Mouse (Mus musculus) induced T-regulatory cell, adult 2 months (primary cell): ENCODE results near the gene Kcng3.

Experiments
- DNase-seq: peaks from one replicate; pipeline ENCODE4 v3.0.0-alpha.2; 2012; ENCODE audit warnings: low read depth

Kcng3 gene

DNA sequence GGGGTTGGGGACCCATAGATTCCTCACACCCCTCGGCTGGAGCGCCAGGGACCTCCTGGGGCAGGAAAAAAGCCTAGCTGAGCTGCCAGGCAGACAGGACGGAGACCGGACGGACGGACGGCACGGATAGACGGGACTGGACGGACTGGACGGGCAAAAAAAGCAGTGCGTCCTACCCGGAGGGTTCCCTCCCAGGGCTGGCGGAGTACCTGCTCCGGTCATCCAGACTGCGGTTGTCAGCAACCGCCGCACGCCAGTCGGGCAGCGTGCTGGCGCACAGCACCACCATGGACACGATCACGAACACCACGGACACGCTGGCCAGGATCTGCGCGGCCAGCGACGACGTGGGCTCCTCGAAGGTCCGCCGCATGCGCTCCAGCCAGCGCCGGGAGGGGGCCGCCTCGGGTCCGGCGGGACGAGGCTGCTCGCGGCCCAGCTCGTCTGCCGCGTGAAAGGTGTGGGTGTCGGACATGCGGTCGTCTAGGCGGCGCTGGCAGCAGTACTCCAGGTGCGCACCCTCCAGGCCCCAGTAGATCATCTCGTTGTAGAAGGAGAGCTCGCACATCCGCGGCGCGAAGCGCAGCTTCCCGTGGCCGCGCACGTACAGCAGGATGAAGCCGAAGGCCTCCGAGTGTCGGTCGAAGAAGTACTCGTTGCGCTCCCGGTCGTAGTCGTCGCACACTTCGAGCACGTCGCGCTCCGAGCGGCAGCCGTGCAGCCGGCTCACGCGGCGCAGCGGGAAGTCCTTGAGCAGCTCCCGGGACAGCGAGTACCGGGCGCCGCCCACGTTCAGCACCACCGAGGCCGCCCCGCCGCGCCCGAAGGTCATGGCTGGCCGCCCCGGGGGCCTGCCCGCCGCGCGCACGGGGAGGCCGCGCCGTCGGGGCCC is 662 bp downstream of the Kcng3 start:
- DNase-seq, result peak; percentile 63

DNA sequence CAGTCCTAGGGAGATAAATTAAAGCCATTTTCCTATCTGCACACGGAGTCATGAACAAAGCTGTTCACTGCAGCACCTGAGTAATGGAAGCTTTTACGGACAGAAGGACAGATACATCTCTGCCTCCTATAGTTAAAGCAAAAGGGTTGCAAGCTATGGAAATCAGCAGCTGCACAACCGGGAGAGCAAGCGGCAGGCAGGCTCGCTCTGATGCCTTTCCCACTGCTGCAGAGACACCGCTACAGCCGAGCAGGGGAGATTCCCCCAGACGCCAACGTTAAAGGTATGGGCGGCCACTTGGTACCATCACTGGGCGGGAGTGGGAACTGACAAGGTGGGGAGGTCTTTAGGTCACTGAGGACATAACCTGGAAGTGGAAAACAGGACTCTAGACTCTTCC is 17.8 kb downstream of the Kcng3 start:
- DNase-seq, result no peak

DNA sequence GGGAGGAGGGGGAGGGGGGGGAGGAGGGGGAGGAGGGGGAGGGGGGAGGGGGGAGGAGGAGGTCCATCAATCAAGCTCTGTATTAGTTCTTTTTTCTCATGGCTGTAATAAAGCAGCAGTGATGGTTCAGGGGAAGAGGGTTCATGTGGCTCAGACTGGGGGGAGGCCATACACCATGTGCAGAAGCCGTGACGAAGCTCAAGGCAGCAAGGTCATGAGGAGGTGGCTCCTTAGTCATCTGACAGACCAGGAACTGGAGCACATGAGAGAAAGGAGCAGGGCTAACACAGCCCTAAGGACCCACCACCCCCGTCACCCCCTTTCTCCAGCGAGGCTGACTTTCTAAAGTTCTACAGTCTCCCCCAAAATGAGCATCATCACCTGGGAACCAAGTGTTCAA is 22.2 kb downstream of the Kcng3 start:
- no peak for DNase-seq

DNA sequence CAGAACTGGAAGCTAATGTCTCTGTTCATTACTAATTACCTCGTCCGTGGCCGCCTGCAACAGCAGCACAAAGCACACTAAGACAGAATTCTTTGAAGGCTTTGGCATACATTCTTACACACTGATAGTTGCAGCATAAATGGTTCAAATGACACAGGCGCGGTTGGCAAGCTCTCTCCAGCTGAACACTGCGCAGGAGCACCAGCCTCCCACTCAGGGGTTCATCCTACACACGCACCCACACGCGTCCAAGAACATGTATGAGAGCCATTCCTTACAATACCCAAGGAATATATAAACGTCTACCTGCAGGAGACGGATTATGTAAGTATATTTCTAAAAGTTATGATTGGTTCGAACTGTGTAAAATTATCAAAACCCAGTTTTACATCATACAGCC is 30.7 kb downstream of the Kcng3 start:
- DNase-seq, result no peak

DNA sequence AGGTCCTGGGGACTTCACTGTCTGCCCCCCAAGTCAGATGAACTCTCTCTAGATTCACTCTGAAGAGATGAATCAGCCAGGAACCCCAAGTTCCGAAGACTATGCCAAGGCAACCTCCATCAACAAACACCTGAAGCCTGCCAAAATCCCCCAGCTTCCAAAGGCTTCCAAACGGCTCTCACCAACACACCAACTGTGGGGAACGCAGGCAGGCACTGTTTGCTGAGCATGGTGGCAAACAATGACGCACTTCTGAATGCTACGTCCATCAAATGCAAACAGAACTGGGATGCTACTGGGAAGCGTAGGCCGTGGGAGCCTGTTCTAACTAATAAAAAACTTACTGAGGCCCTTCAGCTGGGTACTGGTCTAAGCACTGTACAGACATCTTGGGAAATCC is 35.7 kb downstream of the Kcng3 start:
- no peak for DNase-seq

DNA sequence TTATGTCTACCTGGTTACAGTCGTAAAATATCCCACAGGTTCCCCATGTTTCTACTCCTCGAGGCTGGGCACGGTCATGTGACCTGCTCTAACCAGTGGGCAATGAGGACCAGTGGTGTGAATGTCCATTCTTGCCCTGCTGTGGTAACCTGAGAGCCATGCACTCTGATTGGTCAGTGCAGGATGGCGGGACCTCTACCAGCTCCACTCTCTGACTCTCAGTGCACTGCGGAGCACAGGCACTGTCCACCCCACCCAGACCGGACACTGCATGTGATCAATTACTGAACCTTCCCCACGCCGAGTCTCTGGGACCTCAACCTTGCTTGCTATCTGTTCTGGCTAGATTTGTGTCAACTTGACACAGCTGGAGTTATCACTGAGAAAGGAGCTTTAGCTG is 37.2 kb downstream of the Kcng3 start:
- DNase-seq, result no peak

DNA sequence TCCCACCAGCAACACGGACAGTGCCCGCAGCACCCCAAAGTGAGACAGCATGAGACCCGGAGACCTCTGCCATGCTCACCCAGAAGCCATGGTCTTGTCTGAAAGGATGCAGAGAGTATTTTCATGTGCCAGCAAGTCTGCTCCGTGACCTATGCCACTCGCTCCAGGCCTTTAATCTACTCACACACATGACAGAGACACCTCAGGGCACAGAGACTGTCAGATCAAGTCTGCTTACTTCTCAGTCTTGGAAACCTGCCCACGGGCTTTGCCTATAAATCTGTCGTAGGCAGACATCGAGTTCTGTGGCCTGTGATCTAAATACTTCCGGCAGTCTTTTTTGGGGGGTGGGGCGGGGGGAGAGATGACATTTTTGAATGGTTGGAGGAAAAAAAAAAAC is 38.3 kb downstream of the Kcng3 start:
- no peak for DNase-seq

DNA sequence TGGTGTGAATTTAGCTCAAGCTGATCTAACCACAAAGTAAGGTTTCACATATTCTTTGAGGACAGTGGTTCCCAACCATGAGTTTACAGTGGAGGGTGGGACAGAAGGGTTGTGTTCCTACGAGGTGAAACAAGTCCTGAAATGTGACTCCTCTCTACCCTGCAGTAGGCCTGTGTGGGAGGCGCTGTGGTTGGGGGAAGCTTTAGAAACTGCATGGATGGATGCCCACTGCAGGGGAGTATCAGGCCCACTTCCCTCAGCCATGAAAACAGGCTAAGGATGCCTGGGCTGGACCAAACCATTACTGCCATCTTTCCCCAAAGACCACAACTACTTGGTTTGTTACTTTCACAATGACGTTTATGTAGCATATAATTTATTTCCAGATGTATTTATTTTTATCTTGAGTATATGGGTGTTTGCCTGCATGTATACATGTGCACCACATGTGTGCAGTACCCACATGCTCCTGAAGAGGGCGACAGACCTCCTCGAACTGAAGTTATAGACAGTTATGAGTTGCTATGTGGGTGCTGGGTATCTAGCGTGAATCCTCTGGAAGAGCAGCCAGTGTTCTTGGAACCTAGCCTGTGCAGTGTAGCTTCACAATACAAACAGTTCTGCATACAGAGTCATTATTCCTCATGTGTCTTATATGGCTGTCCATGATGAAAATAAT is 42.9 kb downstream of the Kcng3 start:
- peak; percentile 34 for DNase-seq

DNA sequence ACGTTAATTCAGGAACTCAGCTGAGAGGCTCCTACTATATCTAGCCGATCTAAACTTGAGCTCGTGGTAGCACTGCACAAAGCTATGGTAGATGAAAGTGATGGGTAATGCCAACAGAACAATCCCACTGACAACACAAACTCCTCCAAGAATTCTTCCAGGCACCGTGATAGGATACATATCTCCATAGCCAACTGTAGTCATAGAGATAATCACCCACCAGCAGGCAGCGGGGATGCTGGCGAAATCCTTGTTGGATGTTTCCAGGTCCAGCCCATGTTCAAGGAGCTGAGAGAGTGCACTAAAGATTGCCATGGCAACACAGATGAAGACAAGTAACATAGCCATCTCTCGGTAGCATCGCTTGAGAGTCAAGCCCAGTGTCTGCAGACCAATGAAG is 44.0 kb downstream of the Kcng3 start:
- DNase-seq, result no peak

DNA sequence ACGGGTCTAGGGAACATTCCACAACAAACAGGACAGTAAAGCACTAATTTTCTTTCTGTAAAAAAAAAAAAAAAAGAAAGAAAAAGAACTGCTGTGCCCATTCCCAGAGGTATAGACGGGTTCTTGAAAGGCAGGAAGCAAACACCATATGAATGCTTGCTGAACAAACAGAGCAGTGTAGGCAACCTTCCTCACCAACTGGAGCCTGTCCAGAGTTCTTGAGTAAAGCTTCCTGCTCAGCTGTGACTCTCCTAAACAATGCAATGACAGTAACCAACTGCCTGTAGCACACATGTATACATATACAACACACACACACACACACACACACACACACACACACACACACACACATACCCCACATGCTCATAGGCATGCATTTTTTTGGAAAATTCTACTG is 49.1 kb downstream of the Kcng3 start:
- no peak for DNase-seq

DNA sequence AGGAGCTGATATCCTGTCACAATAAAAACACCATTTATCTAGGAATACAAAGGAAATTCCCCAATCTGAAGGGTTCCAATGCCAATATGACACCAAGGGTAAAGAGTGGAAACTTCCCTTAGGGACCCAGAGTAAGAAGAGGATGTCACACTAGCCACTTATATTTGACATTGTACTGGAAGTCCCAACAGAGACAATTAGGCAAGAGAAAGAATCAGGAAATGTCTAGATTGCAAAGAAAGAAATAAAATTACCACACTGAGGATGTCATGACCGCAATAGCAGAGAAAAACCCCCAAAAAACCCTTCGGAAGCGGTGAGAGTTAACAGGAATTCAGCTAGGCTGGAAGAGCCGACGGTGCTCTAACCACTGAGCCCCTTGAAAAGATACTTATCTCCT is 51.0 kb downstream of the Kcng3 start:
- DNase-seq, result no peak

DNA sequence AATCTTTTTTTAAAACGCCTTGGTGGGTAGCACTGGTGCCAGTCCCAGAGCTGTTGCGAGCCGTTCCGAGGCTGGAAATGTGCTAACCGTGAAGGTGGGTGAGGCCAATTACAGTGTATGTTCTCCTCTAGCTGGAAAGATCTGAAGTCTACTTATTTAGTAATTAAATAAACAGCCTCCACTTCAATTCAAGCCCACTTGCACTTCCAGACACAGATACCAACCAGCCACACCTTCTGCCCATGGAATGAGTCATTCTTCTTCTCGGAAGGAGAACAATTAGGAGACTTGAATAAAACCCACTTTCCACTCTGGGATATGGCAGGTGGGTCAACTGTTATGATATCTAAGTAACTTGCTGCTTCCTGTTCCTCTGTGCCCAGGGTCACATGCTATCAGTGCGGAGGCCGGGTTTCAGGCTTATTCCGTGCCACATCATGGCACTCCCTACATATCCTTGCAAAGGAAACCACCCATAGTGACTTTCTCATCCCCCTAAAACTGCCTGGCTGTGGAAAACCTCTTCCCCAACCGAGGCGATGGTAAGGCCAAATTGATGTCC is 54.8 kb downstream of the Kcng3 start:
- DNase-seq, result no peak

DNA sequence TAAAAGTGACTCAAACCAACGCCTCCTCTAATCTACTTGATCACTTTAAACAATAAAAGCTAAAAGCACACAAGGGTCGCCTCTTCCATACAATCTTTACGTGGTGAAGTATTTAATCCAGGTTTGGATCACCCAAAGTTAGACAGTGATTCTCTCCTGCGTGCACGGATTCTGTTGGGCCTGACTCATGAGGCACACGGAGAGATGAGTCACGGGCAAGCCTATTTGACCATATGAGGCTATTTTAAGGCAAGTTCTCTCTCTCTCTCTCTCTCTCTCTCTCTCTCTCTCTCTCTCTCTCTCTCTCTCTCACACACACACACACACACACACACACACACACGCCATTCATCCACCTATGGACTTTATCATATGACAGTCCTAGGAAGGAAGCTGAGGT is 57.1 kb downstream of the Kcng3 start:
- no peak for DNase-seq

DNA sequence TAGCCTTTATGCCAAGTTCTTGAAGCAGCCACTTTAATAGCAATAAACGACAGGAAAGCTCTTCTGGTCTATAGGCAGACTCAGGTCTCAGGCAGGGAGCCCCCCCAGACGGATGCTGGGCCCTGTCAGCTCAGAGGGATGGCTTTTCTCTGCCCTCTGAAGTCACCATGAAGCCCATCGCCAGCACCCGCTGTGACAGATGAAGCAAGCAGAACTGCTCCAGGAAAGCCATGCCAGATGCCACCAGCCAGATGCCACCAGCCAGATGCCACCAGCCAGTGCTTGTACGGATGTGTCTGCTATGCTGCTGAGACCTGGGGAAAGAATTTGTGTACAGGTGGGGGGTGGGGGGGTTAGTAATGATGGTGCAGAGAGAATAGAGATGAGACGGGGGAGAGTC is 58.6 kb downstream of the Kcng3 start:
- DNase-seq, result no peak

DNA sequence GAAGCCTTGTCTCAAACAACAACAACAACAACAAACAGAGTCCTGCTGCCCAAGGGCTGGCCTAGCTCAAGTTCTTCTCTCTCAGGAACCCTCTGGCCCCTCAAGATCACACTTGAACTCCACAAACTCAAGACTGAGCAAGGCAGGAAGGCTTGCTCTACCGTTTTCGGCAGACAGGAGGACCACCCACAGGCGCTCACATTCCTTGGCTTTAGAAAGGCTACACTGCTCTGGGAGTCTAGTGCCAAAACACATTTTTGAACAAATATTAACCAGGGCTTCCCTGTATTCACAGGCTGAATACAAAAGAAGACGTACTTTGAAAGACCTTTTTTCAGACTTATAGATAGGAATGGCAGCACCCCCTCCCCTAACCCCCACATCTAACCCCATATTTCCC is 59.3 kb downstream of the Kcng3 start:
- no peak for DNase-seq

DNA sequence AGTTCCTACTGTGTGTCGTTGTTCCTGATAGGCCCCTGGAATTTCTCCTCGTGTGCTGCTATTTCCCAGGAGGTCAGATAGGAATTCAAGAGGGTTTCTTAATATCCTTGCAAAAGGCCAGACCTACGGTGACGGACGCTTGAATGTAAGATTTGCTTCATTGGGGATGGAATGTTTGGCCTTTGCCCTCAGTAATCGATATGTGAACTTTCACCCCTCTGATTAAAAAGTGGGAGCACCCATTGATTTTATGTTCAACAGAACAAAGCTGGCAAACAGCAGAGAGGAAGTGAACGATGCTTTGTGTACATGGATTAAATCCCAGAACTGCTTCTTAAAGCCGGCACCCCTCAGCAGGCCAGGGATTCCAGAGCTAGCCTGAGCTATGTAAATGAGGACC is 64.3 kb downstream of the Kcng3 start:
- no peak for DNase-seq

DNA sequence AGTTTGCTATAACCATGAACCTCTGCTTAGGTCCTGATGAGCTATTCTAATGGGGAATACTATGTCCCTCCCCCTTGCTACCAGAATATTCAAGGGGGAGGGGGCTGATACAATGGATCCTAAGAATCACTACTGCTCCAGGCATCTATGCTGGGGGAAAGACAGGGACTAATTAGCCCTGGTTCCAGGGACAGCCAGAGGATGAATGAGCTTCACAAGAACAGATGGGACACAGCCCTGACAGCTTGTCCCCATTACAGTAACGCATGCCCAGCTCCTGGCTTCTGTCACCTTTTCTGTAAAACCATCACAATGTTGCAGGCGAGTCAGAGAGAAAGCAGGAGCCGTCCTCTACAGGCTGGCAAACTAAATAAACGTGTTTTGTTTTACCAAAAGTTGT is 66.2 kb downstream of the Kcng3 start:
- no peak for DNase-seq

DNA sequence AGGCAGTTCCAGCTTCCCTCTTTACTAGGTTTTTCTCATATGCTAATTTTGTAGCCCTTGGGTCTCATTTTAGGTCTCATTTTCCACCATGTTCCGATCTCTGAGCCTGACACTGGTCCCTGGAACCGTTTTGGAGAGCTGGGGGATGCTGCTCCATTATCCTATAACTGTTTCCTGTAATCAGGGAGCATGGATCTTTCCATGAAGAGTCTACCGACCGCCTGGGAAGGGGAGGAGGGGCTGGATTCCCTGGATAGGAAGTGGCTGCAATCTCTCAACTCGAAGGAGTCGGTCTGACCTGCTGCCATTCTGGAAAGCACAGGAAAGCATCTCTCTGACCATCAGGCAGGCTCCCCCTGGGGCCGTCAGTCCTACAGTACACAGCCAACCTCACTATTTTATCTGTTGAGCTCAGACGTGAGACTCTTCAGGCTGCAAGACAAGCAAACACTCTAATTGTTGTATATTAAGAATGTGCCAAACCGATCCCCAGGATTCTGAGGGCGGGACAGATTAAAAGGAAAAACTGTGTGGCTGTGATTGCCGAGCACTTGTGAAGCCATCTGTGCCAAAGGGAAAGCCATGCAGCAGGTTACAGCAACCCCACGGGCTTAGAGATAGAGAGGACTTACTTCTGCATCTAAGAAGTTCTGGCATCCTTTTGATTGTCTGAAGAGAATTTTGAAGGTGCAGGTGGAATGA is 67.4 kb downstream of the Kcng3 start:
- DNase-seq, result no peak

DNA sequence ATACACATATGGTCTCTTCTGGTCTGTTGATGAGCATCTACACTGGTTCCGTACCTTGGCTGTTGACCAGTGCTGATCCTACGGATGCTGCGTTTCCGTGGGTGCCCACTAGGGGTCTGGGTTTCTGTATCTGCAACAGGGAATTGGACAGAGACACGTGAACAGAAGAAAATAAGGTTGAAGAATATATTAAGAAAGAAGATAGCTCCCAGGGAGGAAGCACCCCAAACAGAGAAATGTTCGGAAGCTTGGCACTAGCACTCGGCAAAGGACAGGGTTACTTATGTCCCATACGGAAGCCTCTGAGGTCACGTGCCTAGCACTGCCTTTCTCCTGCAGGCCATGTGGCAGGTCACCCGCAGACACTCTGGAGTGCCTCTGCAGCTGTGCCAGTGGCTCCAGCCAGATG is 68.0 kb downstream of the Kcng3 start:
- peak; percentile 63 for DNase-seq

DNA sequence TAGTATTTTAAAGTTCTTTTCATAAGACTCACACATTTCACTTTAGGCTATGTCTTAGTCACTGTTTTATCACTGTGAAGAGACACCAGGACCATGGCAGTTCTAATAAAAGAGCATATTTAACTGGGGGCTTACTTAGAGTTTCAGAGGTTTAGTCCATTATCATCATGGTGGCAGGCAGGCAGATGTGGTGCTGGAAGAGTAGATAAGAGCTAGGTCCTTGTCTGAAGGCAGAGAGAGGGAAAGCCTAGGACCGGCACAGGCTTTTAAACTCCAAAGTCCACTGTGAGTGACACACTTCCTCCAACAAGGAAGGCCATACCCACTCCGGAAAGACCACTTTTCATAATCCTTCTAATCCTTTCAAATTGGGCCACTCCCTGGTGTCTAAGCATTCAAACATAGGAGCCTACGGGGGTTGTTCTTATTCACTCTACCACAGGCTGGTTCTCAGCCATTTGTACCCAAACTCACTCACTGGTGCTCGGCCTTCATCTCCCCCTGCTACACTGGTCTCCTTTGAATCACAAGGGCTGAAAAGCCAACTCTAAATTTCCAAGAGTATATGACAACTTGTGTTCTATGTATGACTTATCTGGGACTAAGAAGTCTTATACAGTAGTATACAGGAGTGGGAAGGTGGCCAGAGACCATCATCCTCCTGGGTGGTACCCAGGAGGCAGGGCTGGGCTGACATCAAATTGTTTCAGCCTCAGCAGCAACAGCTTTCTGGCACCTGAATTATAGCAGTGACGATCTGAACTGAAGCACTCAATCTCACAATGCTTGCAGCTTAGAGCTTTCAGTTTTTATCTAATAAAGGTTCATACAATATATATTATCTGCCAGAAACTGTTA is 69.3 kb downstream of the Kcng3 start:
- no peak for DNase-seq

DNA sequence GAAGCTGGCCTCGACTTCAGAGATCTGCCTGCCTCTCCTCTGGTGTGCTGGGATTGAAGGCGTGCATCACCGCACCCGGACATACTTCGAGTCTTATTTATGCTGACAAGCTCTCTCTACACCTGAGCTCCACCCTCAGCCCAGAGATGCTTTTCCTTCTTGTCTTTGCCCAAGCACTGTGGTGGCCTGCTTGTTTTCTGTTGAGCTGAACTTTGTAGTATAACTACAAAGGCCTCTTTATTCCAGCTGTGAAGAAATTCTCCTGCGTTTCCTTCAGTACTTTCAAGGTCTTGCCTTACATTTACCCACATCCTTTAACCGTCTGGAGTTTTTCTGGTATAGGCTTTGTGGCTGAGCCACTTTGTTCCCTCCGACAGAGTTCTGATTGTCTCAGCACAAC is 72.6 kb downstream of the Kcng3 start:
- no peak for DNase-seq

DNA sequence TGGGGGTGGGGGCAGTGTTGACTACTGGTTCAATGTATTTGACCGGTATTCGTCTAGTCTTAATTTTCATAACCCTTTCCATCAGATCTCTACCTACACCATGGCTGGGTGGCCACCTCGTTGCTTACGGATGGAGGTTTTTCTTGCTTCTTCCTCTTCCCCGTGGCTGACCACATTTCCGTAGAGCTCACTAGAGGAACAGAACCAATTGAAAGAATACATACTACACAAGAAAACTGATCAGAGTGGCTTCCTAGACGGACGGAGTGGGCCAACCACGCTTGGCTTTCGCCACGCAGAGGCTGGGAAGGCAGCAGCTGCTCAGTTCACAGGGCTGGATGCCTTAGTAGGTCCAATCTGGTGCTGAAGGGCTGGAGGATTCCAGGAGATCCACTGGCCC is 75.9 kb downstream of the Kcng3 start:
- no peak for DNase-seq
